Mouse (Mus musculus) retina, postnatal 1 day (tissue): ENCODE data around the gene Rtn4r.

Source experiments
- DNase-seq: peaks from one replicate; pipeline ENCODE4 v3.0.0-alpha.2; 2012

The Rtn4r gene

DNA sequence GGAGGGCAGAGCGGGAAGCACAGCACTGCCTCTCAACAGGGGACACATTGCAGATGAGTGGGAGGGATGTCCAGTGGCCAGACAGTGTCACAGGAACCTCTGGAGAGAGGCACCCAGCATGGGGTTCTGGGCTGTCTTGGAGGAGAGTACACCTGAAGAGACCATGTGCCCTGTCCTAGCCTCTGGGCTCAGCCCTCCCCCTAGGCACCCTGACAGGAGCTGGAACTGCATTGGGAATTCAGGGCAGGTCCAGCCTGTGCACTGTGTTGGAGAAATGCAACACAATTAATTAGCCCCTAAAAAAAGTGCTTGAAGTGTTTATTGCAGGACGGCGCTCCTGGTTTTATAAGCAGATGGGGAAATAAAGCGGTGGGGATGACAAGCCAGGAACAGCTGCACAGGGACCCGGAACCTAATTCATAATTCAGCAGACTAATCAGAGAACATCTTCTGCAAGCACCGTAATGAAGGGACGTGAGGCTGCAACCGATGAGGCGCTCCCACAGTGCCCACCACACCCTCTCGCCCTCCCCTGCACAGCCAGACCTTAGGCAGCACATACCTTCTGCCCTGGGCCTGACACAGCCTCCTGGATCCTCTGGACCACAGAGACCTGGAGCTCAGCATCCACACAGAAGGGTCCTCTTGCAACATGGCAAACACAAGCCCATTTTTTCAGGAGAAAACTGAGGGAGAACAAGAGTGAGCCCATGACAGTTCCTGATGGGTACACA is 71.1 kb downstream of the Rtn4r start:
- DNase-seq, result no peak

DNA sequence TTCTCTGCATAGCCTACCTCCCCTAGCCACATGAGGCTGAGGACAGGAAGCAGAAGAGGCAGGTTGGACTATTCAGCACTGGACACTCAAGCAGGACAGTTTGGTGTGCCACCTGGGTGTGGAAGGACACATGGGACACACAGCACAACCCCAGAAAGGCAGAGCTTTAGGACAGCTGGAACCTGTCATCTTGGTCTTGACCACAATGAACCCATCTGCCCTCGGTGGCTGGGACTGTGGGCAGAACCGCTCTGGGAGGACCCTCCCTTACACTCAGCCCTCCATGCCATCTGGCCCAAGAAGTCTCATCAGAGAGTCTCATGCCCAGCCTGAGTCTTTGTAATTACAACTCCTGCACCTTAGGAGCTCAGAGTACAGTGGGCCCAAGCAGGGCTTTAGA is 72.6 kb downstream of the Rtn4r start:
- no peak for DNase-seq

DNA sequence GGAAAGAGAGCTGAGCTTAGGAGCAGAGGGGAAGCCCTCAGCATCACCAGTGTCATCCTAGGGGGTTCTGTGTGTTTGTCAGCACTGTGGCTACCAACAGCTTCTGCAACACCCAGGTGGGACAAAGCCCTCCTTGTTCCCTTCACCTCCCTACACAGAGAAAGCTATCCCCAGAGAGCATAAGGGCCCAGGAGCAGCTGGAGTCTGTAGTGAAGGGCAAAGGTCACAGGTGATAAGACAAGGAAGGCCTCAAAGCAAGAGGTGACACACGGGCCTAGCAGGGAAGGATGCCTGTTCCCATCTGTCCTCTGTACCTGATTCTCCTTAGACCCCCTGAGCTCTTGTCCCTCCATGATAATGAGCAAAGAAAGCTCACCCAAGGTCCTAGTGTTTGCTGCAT is 74.2 kb downstream of the Rtn4r start:
- DNase-seq, result no peak
